Mouse (Mus musculus) MEL-GATA-1-ER (cell line): ENCODE results near the gene Rai14.

ENCODE experiments used
- DNase-seq: peaks from one replicate; pipeline ENCODE4 v3.0.0-alpha.2; 2012; ENCODE audit warnings: low read depth; ENCODE audit errors: extremely low read depth

Rai14 gene

DNA sequence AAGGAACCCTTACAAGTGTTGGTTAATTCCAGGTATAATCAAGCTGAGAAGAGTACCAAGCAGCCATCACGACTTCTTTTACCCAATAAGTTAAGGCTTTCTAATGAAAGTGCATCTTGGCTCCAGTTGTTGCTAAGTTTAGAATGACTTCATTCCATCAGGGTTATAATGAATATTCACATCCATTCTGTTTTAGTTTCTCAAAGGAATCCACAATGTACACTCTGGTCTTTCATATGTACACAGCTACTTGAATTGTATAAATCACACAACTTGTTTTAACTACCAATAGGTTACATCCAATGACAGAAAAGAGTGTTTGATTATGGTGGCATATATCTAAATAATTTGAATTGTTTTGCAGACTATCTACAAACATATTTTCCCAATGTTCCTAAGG, 59.7 kb downstream of the Rai14 start:
- DNase-seq, result no peak

DNA sequence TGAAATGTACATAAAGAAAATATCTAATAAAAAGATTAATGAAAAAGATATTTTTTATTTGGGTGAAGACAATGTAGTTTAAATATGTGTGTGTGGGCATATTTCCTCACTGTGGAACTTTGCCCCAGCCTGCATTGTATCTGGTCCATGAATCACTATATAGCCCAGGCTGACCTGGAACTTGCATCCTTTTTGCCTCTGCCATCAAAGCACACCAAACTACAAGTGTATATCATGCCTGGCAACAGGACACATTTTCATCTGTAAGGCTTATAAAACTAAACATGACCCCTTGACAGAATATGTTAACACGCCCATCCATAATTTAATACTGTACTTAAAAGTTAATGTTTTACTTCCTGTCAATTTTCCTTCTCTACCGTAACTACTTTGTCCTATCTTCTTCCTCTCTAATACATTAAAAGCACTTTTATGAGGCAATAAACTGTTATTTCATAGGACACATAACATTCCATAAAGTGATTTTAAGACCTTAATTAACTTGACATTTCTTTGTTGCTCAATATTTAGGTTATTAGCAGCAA, 61.4 kb downstream of the Rai14 start:
- no peak for DNase-seq

- DNase-seq, result no peak
These were observed 65.9 kb downstream of the Rai14 start for GRCm38 (mm10) chr15:10648372-10649109.

DNA sequence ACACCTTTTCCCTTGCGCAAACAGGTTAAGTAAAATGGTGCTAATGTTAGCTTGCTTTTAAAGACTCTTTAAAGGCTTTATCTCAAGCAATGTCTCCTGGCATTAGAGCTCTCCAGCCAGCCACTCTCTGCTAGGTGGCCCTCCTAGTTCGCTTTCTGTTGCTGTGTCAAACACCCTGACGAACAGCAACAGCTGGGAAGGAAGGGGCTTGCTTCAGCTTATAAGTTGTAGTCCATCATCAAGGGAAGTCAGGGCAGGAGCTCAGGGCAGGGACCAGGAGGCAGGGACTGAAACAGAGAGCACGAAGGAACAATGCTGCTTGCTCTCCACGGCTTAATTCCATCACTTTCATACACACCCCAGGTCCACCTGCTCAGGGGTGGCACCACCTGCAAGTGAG, 68.1 kb downstream of the Rai14 start:
- no peak for DNase-seq

- DNase-seq, result no peak
These were observed 69.3 kb downstream of the Rai14 start for GRCm38 (mm10) chr15:10645101-10645500.

DNA sequence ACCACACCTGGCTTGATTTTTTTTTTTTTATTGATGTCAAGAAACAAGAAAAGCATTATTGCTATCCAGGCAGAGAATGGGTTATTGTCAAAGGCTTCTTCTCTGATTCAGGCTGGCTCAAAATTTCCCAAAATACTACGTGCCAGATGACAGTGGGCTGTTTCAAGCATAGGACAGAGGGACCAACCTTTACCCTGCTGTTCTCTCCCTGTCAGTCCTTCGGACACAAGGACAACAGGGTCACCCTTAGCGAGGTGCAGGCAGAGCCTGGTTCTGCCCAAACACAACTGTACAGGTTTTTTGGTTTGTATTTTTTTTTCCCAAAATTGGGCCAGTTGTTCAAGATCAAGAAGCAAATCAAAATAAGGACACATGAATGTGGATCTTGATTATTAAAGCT, 70.6 kb downstream of the Rai14 start:
- DNase-seq, result no peak

DNA sequence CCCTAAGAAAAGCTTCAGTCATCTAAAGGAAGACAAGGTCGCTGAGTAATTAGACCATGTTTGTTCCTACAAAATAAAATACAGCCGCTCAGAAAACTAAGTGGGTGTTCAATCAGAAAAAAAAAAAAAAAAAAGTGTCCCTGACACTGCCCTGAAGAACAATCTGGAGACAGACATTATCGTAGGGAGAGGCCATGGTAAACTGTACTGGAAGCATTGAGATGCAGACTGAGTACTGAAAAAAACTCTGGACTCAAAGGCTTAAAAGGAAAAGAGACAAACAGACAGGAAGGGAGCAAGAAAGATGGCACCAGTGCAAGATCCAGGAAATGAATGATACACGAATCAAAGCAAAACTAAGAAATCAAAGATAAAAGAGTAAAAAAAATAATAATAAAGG, 71.2 kb downstream of the Rai14 start:
- DNase-seq, result no peak

DNA sequence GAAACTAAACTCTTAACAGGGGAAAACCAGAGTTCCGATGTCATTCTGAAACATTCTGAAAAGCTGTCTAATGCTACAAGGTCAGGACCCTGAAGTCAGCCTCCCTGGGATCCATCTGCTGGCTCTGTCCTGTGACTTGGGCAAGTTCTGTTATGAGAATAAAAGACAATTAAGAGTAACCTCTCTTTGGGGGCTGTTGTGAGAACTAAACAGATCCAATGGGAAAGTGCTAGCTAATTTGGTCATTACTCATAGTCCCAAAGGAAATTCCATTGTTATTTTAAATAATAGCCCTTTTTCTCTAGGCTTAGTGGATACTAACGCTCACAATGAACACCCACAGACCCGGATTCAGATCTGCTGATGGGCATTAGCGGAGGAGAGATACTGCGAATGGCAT, 72.0 kb downstream of the Rai14 start:
- no peak for DNase-seq

DNA sequence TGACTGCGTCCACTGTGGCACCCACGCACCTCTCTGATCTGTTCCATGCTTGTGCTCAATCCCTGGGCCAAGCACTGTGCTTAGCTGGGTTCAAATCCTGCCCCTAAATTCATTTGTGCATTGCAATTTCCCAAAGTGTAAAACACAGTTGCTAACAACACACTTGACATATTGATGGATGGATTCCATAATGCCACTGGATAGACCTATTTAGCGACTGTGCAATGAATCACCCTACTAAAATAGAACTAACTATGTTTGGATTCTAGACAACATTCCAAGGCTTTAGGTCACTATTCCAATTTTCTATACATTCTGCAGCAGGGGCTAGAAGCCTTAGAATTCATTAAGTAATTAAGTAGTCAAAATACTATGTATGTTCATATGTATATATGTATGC, 73.7 kb downstream of the Rai14 start:
- DNase-seq, result no peak

DNA sequence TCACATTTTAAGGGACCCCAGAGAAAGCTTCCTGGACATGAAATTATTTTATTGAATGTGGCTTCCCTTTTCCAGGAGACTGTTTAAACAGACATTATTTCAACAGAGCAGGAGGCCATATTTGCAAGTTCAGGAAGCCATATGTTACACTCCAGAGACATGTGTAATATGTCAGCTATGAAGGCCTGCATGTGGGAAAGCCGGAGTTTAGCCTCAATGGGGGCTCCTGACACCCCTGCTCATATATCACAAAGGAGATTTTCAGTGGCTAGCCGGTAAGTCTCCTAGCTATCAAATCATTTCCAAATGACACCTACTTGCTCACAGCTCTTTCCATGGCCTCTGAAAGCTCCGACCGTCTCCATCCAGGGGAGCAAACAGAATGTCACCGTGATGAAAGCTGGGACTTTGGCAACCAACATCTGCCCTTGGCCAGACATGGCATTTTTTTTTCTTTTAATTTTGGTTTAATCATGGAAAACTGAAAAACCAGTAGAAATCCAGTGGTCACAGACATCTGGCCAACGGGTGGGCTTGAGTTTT, 77.1 kb downstream of the Rai14 start:
- DNase-seq, result no peak

DNA sequence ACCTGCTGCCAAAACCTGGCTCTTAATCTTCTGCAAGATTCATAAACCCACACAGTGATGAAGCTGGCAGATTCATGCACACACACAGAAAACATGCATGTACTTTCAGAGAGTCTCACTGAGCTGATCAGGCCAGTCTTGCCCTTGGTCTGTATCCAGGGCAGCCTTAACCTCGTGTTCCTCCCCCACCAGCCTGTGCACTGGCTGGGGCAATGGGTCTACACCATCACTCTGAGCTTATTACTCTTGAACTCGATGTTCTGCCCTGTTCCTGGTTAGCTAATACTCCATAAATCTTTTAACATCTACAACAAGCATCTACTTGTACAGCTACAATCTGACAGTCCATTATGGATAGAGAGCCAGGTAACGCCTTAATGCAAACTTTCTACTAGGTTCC, 77.6 kb downstream of the Rai14 start:
- no peak for DNase-seq

GRCm38 (mm10) chr15:10635121-10635520, 79.3 kb downstream of the Rai14 start:
- no peak for DNase-seq

GRCm38 (mm10) chr15:10634176-10634575, 80.2 kb downstream of the Rai14 start:
- DNase-seq, result no peak

- no peak for DNase-seq
These were observed 81.0 kb downstream of the Rai14 start for GRCm38 (mm10) chr15:10633381-10633780.

- no peak for DNase-seq
These were observed 81.8 kb downstream of the Rai14 start for GRCm38 (mm10) chr15:10632581-10632980.

- DNase-seq, result no peak
These were observed 82.4 kb downstream of the Rai14 start for GRCm38 (mm10) chr15:10632060-10632459.

- DNase-seq, result no peak
These were observed 82.9 kb downstream of the Rai14 start for GRCm38 (mm10) chr15:10631541-10631940.

DNA sequence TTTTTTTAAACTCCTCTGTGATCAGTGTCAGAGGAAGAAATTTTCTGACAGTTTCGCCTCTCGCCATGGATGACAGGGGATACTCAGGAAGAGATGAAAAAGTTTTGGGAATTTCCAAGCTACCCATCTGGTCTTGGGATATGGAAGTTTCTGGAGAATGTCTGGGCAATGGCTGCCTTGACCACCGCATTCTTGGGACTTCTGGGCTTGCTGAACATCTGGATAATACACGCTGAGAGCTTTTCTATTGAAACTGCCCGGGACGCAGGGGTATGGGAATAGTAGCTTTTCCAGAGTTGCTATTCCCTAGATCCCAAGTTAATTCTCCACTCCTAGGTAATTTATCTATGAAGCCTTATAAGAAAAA, 85.5 kb downstream of the Rai14 start:
- no peak for DNase-seq

GRCm38 (mm10) chr15:10628131-10628979, 86.1 kb downstream of the Rai14 start:
- no peak for DNase-seq

GRCm38 (mm10) chr15:10623571-10624227, 90.7 kb downstream of the Rai14 start:
- no peak for DNase-seq

DNA sequence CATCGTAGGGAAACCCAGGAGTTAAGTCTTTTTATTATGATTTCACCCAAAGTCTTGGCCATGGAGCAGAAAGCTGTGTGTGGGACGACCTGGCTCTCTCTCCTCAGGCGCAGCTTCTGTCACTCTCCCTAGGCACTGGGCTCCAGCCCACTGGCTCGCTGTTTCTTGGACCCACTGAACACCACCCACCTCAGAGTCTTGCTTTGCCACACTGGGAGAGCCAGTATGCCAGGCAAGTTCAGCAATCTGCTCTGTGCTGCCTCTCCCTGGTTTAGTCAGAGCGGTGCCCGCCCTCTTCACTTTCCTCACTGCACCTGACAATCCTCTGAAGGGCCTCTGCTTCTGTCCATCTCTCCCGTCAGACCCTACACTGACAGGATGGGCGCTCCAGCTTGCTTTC, 93.2 kb downstream of the Rai14 start:
- no peak for DNase-seq

- no peak for DNase-seq
These were observed 94.7 kb downstream of the Rai14 start for GRCm38 (mm10) chr15:10619678-10620077.
